Mouse (Mus musculus) ES-E14 (cell line): ENCODE results near the gene Gnb3.

ENCODE experiments used
- CHD2 ChIP-seq: IDR thresholded peaks from 2 replicates; pipeline ENCODE4 v1.6.1; 2014; ENCODE audit warnings: mild to moderate bottlenecking, low read depth, low read length, inconsistent platforms
- HCFC1 ChIP-seq: IDR thresholded peaks from 2 replicates; pipeline ENCODE4 v1.6.1; 2012; ENCODE audit warnings: low read length, inconsistent platforms, borderline replicate concordance; ENCODE audit not compliant: insufficient read depth
- MAFK ChIP-seq: IDR thresholded peaks from 2 replicates; pipeline ENCODE4 v1.6.1; 2014; ENCODE audit warnings: mild to moderate bottlenecking, low read depth, low read length, inconsistent platforms; ENCODE audit not compliant: insufficient read depth
- ZNF384 ChIP-seq: IDR thresholded peaks from 2 replicates; pipeline ENCODE4 v1.6.1; 2012; ENCODE audit warnings: low read depth, low read length, inconsistent platforms

GRCm38 (mm10) chr6:124835531-124835930 lies 4.5 kb downstream of the Gnb3 start:
- TF ChIP-seq ZNF384 (no peak), MAFK (no peak), CHD2 (no peak), HCFC1 (no peak)
